Mouse (Mus musculus): ENCODE results near the gene Os9. TPM values are rescaled to one million over a fixed set of nuclear protein-coding genes. Genes with fewer than 3 reads are reported as not detected.
"Not testable (repeated sequence)": the region's sequence is repeated elsewhere in the genome, so short reads cannot be mapped to it uniquely, and the experiment has no call there.

The Os9 gene
- polyA plus RNA-seq, 1 experiment, result 114 TPM

DNA sequence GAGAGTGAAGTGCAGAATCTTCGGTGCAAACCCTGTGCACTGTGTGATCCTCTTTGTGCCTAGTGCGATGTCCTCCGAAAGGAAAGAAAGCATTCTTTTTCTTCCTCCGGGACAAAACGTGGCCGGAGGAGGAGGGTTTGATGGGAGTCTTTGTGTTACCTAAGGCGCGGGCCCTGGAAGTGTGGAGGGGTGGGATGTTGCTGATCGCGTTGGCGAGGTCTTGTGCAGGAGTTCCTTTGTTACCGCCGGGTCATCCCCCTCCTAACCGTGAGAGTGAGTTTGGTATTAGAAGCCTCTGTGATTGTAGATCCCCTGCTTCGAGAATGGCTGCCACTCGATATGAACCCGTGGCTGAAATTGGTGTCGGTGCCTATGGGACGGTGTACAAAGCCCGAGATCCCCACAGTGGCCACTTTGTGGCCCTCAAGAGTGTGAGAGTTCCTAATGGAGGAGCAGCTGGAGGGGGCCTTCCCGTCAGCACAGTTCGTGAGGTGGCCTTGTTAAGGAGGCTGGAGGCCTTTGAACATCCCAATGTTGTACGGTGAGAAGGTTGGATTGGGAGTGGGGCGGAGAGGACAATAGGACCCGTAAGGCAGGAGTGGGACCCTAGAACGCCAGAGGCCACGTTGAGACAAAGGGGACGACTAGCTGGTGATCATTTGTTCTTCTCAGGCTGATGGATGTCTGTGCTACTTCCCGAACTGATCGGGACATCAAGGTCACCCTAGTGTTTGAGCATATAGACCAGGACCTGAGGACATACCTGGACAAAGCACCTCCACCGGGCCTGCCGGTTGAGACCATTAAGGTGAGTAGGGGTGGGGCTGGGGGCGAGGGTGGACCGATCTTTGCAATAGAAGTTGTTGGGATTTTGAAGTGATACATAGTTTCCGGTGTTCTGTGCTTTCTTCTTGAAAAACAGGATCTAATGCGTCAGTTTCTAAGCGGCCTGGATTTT, 56.7 kb downstream of the Os9 start:
- peak overlapping the region; percentile 84 for H3K4me3 ChIP-seq (ENCODE audit: insufficient read depth, low read depth, low read length)
- H3K27me3 ChIP-seq (replicated peaks; ENCODE audit: control insufficient read depth, insufficient read depth, low read length), result no peaks in the 10 kb centered on the region
- DNase-seq, result no peak
- peaks cover 1% of the 10 kb centered on the region for H3K36me3 ChIP-seq (ENCODE audit: control insufficient read depth, insufficient read depth, low read length)
- TF ChIP-seq CTCF (conservative IDR thresholded peaks at IDR 0.05; ENCODE audit: insufficient read depth, insufficient read length, low read depth, low read length) (no peak), POLR2A (IDR thresholded peaks at IDR 0.05; ENCODE audit: low read depth, low read length) (no peak)
- WGBS, result 9% methylated on average over 37 of the region's 37 CpGs
- H3K4me1 ChIP-seq (ENCODE audit: control insufficient read depth, insufficient read depth, low read length), result peaks cover 3% of the 10 kb centered on the region
- peak overlapping the region; percentile 79 for H3K27ac ChIP-seq (ENCODE audit: insufficient read depth, low read depth, low read length)

DNA sequence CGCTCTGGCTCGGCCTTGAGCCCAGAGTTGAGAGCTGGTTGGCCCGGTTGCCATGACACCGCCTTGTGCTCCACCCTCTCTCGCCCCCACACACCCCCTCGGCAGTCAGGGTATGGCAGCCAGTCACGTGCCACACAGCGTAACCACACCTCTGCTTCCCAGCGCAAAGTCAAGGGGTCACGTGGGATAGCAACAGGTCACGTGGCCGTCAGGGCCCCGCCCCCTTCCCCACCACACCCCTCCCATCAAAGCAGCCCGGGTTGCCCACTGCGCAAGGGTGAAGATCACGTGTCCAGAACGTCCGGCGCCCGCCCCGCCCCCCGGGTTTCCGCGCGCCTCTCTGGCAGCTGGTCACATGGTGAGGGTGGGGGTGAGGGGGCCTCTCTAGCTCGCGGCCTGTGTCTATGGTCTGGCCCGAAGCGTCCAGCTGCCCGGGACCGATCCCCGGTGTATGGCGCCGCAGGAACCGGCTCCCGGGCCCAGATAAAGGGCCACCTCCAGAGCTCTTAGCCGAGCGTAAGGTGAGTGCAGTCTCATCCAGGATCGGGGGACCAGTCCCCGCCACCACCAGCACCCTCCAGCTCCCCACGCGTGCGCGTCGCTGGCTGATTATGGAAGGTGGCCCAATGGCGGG, 57.6 kb downstream of the Os9 start, which contains the start of gene Cdk4:
Gene Cdk4 (plus strand): TSS at position 296 of the 634 bp plus-strand sequence.
- TF ChIP-seq POLR2A (IDR thresholded peaks at IDR 0.05; ENCODE audit: low read depth, low read length) (peak; percentile 5), CTCF (conservative IDR thresholded peaks at IDR 0.05; ENCODE audit: insufficient read depth, insufficient read length, low read depth, low read length) (no peak)
- Histone ChIP-seq H3K4me1 (ENCODE audit: control insufficient read depth, insufficient read depth, low read length) (peaks cover 3% of the 10 kb centered on the region), H3K36me3 (ENCODE audit: control insufficient read depth, insufficient read depth, low read length) (peaks cover 1% of the 10 kb centered on the region), H3K4me3 (ENCODE audit: insufficient read depth, low read depth, low read length) (peak within 1 kb of the TSS; percentile 84), H3K27me3 (replicated peaks; ENCODE audit: control insufficient read depth, insufficient read depth, low read length) (no peaks in the 10 kb centered on the region), H3K27ac (ENCODE audit: insufficient read depth, low read depth, low read length) (peak within 1 kb of the TSS; percentile 79)
- WGBS, result 1% methylated on average over 46 of the region's 46 CpGs
- peak; percentile 99 for DNase-seq

DNA sequence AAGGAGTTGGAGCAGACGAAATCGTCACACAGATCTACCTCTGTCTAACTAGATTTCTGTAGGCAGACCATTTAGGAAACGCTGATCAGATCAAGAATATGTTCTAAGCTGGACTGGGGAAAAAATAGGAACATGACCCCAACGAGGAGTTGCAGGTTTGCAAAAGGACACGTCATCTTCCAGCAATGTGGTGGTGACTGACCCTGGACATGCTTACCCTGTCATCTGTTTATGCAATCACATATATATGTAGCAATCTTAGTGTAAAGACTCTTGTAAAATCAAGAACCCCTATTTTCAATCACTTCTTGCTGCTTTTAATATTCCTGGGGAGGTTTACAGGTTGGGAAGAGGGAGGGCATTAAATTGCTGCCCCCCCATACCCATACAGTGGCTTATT, 58.4 kb downstream of the Os9 start:
- 76% methylated on average over 5 of the region's 5 CpGs for WGBS
- Histone ChIP-seq H3K4me1 (ENCODE audit: control insufficient read depth, insufficient read depth, low read length) (peaks cover 3% of the 10 kb centered on the region), H3K27ac (ENCODE audit: insufficient read depth, low read depth, low read length) (no peak overlapping the region), H3K27me3 (replicated peaks; ENCODE audit: control insufficient read depth, insufficient read depth, low read length) (no peaks in the 10 kb centered on the region), H3K36me3 (ENCODE audit: control insufficient read depth, insufficient read depth, low read length) (peaks cover 1% of the 10 kb centered on the region), H3K4me3 (ENCODE audit: insufficient read depth, low read depth, low read length) (no peak overlapping the region)
- TF ChIP-seq CTCF (conservative IDR thresholded peaks at IDR 0.05; ENCODE audit: insufficient read depth, insufficient read length, low read depth, low read length), result no peak
- no peak for TF ChIP-seq POLR2A (IDR thresholded peaks at IDR 0.05; ENCODE audit: low read depth, low read length)
- no peak for DNase-seq

DNA sequence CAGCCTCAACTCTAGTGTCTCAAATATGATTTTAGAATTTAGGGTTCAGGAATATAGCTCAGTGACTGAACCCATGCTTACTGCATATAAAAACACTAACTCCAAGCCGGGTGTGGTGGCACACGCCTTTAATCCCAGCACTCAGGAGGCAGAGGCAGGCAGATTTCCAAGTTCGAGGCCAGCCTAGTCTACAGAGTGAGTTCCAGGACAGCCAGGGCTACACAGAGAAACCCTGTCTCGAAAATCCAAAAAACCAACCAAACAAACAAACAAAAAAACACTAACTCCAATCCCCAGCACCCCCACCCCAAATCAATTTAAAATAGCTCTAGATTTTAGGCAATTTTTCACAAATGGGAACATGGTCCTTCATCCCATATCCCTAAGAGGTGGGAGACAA, 58.8 kb downstream of the Os9 start:
- not testable (repeated sequence) for H3K27ac ChIP-seq (ENCODE audit: insufficient read depth, low read depth, low read length); H3K27me3 ChIP-seq (replicated peaks; ENCODE audit: control insufficient read depth, insufficient read depth, low read length); DNase-seq; H3K4me1 ChIP-seq (ENCODE audit: control insufficient read depth, insufficient read depth, low read length); H3K36me3 ChIP-seq (ENCODE audit: control insufficient read depth, insufficient read depth, low read length); H3K4me3 ChIP-seq (ENCODE audit: insufficient read depth, low read depth, low read length)
- 91% methylated on average over 4 of the region's 4 CpGs for WGBS

DNA sequence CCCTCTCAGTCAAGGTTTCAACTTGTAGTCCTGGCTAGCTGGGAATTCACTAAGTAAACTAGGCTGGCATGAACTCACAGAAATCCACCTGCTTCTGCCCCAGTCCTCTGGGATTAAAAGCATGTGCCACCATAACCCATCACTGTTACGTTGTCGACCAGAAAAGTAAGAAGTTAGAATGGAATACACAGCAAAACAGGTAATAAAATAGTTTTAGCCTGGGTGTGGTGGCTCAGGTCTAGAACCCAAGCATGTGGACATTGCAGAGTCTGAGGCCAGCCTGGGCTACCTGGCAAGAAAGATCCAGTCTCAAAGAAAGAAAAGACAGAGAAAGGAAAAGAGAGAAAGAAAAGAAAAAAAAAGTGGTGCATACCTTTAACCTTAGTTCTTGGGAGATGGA, 59.4 kb downstream of the Os9 start:
- Histone ChIP-seq H3K4me3 (ENCODE audit: insufficient read depth, low read depth, low read length) (no peak overlapping the region), H3K4me1 (ENCODE audit: control insufficient read depth, insufficient read depth, low read length) (peaks cover 3% of the 10 kb centered on the region), H3K27me3 (replicated peaks; ENCODE audit: control insufficient read depth, insufficient read depth, low read length) (no peaks in the 10 kb centered on the region), H3K36me3 (ENCODE audit: control insufficient read depth, insufficient read depth, low read length) (peaks cover 3% of the 10 kb centered on the region), H3K27ac (ENCODE audit: insufficient read depth, low read depth, low read length) (no peak overlapping the region)
- 76% methylated on average over 2 of the region's 2 CpGs for WGBS
- no peak for TF ChIP-seq POLR2A (IDR thresholded peaks at IDR 0.05; ENCODE audit: low read depth, low read length)
- no peak for TF ChIP-seq CTCF (conservative IDR thresholded peaks at IDR 0.05; ENCODE audit: insufficient read depth, insufficient read length, low read depth, low read length)
- no peak for DNase-seq

DNA sequence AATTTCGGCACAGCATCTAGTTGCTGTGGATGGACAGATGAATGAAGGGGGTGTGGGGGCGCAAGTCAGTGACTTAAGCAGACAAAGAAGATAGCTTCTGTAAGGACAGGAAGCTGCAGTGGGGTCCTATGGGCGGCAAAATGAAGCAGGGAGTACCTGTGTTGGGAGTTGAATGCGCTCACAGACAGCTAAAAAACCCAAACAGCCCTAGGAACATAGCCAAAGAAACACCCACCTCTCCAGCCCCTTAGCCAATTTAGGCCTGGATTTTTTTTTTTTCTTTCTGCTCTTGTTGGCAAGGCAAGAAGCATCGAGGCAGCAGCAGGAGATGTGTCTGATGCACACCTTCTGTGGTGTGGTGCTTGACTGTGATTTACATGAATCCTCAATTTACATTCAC, 59.8 kb downstream of the Os9 start:
- peaks cover 3% of the 10 kb centered on the region for H3K36me3 ChIP-seq (ENCODE audit: control insufficient read depth, insufficient read depth, low read length)
- TF ChIP-seq CTCF (conservative IDR thresholded peaks at IDR 0.05; ENCODE audit: insufficient read depth, insufficient read length, low read depth, low read length) (no peak), POLR2A (IDR thresholded peaks at IDR 0.05; ENCODE audit: low read depth, low read length) (no peak)
- no peak for DNase-seq
- H3K4me3 ChIP-seq (ENCODE audit: insufficient read depth, low read depth, low read length), result no peak overlapping the region
- WGBS, result 70% methylated on average over 5 of the region's 5 CpGs
- no peaks in the 10 kb centered on the region for H3K27me3 ChIP-seq (replicated peaks; ENCODE audit: control insufficient read depth, insufficient read depth, low read length)
- H3K27ac ChIP-seq (ENCODE audit: insufficient read depth, low read depth, low read length), result no peak overlapping the region
- peaks cover 3% of the 10 kb centered on the region for H3K4me1 ChIP-seq (ENCODE audit: control insufficient read depth, insufficient read depth, low read length)
